Mouse (Mus musculus): ENCODE data around the gene Zfp827.

Zfp827 gene

GRCm38 (mm10) chr8:79209641-79210358 is 181.6 kb downstream of the Zfp827 start:
- no peak for DNase-seq (ENCODE audit: low read depth in 1 of 2, low spot score in 2 of 2)

GRCm38 (mm10) chr8:79211630-79212029 is 183.4 kb downstream of the Zfp827 start:
- no peak for DNase-seq (ENCODE audit: low read depth in 1 of 2, low spot score in 2 of 2)

- DNase-seq (ENCODE audit: low read depth in 1 of 2, low spot score in 2 of 2) = no peak
Observed at GRCm38 (mm10) chr8:79222106-79222751, 194.0 kb downstream of the Zfp827 start.

- no peak for DNase-seq (ENCODE audit: low read depth in 1 of 2, low spot score in 2 of 2)
Observed at GRCm38 (mm10) chr8:79222752-79223141, 194.5 kb downstream of the Zfp827 start.

- no peak for DNase-seq (ENCODE audit: low read depth in 1 of 2, low spot score in 2 of 2)
Observed at GRCm38 (mm10) chr8:79224363-79224762, 196.1 kb downstream of the Zfp827 start.

GRCm38 (mm10) chr8:79225586-79225985 is 197.3 kb downstream of the Zfp827 start:
- peak; percentile 42 to 45 for DNase-seq (ENCODE audit: low read depth in 1 of 2, low spot score in 2 of 2)

- DNase-seq (ENCODE audit: low read depth in 1 of 2, low spot score in 2 of 2) = no peak
Observed at GRCm38 (mm10) chr8:79226046-79226445, 197.8 kb downstream of the Zfp827 start.

GRCm38 (mm10) chr8:79227194-79227593 is 199.0 kb downstream of the Zfp827 start:
- DNase-seq (ENCODE audit: low read depth in 1 of 2, low spot score in 2 of 2) = no peak

GRCm38 (mm10) chr8:79227916-79228315 is 199.7 kb downstream of the Zfp827 start:
- DNase-seq (ENCODE audit: low read depth in 1 of 2, low spot score in 2 of 2) = no peak

- no peak for DNase-seq (ENCODE audit: low read depth in 1 of 2, low spot score in 2 of 2)
Observed at GRCm38 (mm10) chr8:79229266-79229888, 201.1 kb downstream of the Zfp827 start.

GRCm38 (mm10) chr8:79239320-79239719 is 211.1 kb downstream of the Zfp827 start:
- DNase-seq (ENCODE audit: low read depth in 1 of 2, low spot score in 2 of 2) = no peak

- DNase-seq (ENCODE audit: low read depth in 1 of 2, low spot score in 2 of 2) = no peak
Observed at GRCm38 (mm10) chr8:79239996-79240395, 211.8 kb downstream of the Zfp827 start.
